Comparison of ENCODE assay signal across 8 mouse cellular contexts in genomic region chr7:127935028-127935722, GRCm38 (mm10). TPM values are rescaled to one million over a fixed set of nuclear protein-coding genes. Genes with fewer than 3 reads are reported as not detected.
DNase-seq lines count a peak whose midpoint lies in the region; ATAC-seq and TF ChIP-seq lines count a peak whose summit lies in the region.

No protein-coding gene starts in this region.

- H3K79me2 ChIP-seq in heart, adult 2 months (replicated peaks; ENCODE audit: control insufficient read depth, insufficient read depth, low read length) = no peaks in the 10 kb centered on the region

- H3K36me3 ChIP-seq in embryonic facial prominence, embryonic 13.5 days = no peaks in the 10 kb centered on the region
- H3K36me3 ChIP-seq in heart, adult 2 months (ENCODE audit: control insufficient read depth, insufficient read depth, low read length) = no peaks in the 10 kb centered on the region
- H3K36me3 ChIP-seq in kidney, adult 2 months (ENCODE audit: control insufficient read depth, insufficient read depth, low read length) = no peaks in the 10 kb centered on the region
- no peaks in the 10 kb centered on the region for H3K36me3 ChIP-seq in limb, embryonic 12.5 days
- no peaks in the 10 kb centered on the region for H3K36me3 ChIP-seq in midbrain, embryonic 14.5 days (ENCODE audit: control insufficient read depth, insufficient read depth, low read length)

- H3K27ac ChIP-seq in embryonic facial prominence, embryonic 13.5 days = peak overlapping the region; percentile 83
- H3K27ac ChIP-seq in heart, adult 2 months = peak overlapping the region; percentile 77
- H3K27ac ChIP-seq in kidney, adult 2 months (ENCODE audit: insufficient read depth, low read depth, low read length) = 0 out of 2 replicates have a peak overlapping the region, but pooled peaks have one; percentile 6
- H3K27ac ChIP-seq in limb, embryonic 12.5 days = peak overlapping the region; percentile 51; the same call in 1 of the 2 replicates
- H3K27ac ChIP-seq in midbrain, embryonic 14.5 days (replicated peaks; ENCODE audit: low read depth, low read length) = peak overlapping the region; percentile 79

- no peak; the same call in 1 of the 2 replicates for TF ChIP-seq CTCF in heart, adult 2 months (IDR thresholded peaks at IDR 0.05)
- peak; percentile 89 for TF ChIP-seq CTCF in kidney, adult 2 months (conservative IDR thresholded peaks at IDR 0.05; ENCODE audit: insufficient read depth, insufficient read length, low read depth, low read length)

- TF ChIP-seq EP300 in heart, adult 2 months (IDR thresholded peaks at IDR 0.05; ENCODE audit: insufficient read depth, low read depth, low read length) = no peak; the same call in 1 of the 2 replicates

- 6% methylated on average over 32 of the region's 32 CpGs for WGBS in embryonic facial prominence, embryonic 13.5 days
- 6% methylated on average over 32 of the region's 32 CpGs for WGBS in heart, adult 2 months
- WGBS in kidney, adult 2 months = 6% methylated on average over 32 of the region's 32 CpGs
- WGBS in limb, embryonic 12.5 days = 7% methylated on average over 31 of the region's 32 CpGs
- 7% methylated on average over 32 of the region's 32 CpGs for WGBS in midbrain, embryonic 14.5 days

- peak overlapping the region; percentile 76 for H3K4me3 ChIP-seq in embryonic facial prominence, embryonic 13.5 days
- H3K4me3 ChIP-seq in heart, adult 2 months = peak overlapping the region; percentile 85
- peak overlapping the region; percentile 75 for H3K4me3 ChIP-seq in kidney, adult 2 months (ENCODE audit: insufficient read depth, low read depth, low read length)
- H3K4me3 ChIP-seq in limb, embryonic 12.5 days (replicated peaks) = peak overlapping the region; percentile 66
- peak overlapping the region; percentile 69 for H3K4me3 ChIP-seq in midbrain, embryonic 14.5 days (replicated peaks; ENCODE audit: low read depth, low read length)

- peak; percentile 97 for DNase-seq in 416B (ENCODE audit: low read depth)
- DNase-seq in adrenal gland, postnatal 4 days (ENCODE audit: low spot score in 2 of 2) = peak; percentile 88 to 94
- peak; percentile 97 for DNase-seq in heart, adult 2 months
- DNase-seq in kidney, adult 2 months = peak; percentile 98
- peak; percentile 97 for DNase-seq in midbrain, embryonic 14.5 days
- peak; percentile 90 for DNase-seq in spleen, adult 12 weeks (ENCODE audit: low spot score)

- H3K9ac ChIP-seq in embryonic facial prominence, embryonic 13.5 days = peak overlapping the region; percentile 85
- H3K9ac ChIP-seq in heart, adult 2 months (ENCODE audit: low read depth, low read length) = peak overlapping the region; percentile 92
- H3K9ac ChIP-seq in limb, embryonic 12.5 days (replicated peaks) = peak overlapping the region; percentile 81
- H3K9ac ChIP-seq in midbrain, embryonic 14.5 days (replicated peaks; ENCODE audit: low read length) = peak overlapping the region; percentile 77

- H3K9me3 ChIP-seq in embryonic facial prominence, embryonic 13.5 days = no peaks in the 10 kb centered on the region
- no peaks in the 10 kb centered on the region for H3K9me3 ChIP-seq in limb, embryonic 12.5 days
- no peaks in the 10 kb centered on the region for H3K9me3 ChIP-seq in midbrain, embryonic 14.5 days (ENCODE audit: control insufficient read depth, low read length)

- H3K27me3 ChIP-seq in embryonic facial prominence, embryonic 13.5 days = peaks cover 10% of the 10 kb centered on the region
- H3K27me3 ChIP-seq in heart, adult 2 months (ENCODE audit: control insufficient read depth, insufficient read depth, low read length) = no peaks in the 10 kb centered on the region
- no peaks in the 10 kb centered on the region for H3K27me3 ChIP-seq in kidney, adult 2 months (replicated peaks; ENCODE audit: control insufficient read depth, insufficient read depth, low read length)
- H3K27me3 ChIP-seq in limb, embryonic 12.5 days = peaks cover 11% of the 10 kb centered on the region
- no peaks in the 10 kb centered on the region for H3K27me3 ChIP-seq in midbrain, embryonic 14.5 days (ENCODE audit: control insufficient read depth, insufficient read depth, low read length)

- intact Hi-C loops in heart, adult 2 months (cut with DNase I) = loop anchor here (1.0 to 2.0 kb wide), 2 partner anchors 31 to 134 kb away; partner anchors contain the start of gene Hsd3b7

- H3K4me2 ChIP-seq in embryonic facial prominence, embryonic 13.5 days = peak overlapping the region; percentile 89
- peak overlapping the region; percentile 90 for H3K4me2 ChIP-seq in limb, embryonic 12.5 days
- peak overlapping the region; percentile 92 for H3K4me2 ChIP-seq in midbrain, embryonic 14.5 days (ENCODE audit: low read length)

- peak; percentile 85 for TF ChIP-seq POLR2A in heart, adult 2 months (IDR thresholded peaks at IDR 0.05; ENCODE audit: insufficient read depth, low read depth, low read length)
- TF ChIP-seq POLR2A in kidney, adult 2 months (IDR thresholded peaks at IDR 0.05; ENCODE audit: low read depth, low read length) = peak; percentile 20

- ATAC-seq in embryonic facial prominence, embryonic 13.5 days (ENCODE audit: insufficient number of reproducible peaks, insufficient read depth, low FRiP score, low TSS enrichment, low read depth) = peak; percentile 88
- peak; percentile 90 for ATAC-seq in limb, embryonic 12.5 days (ENCODE audit: insufficient number of reproducible peaks, insufficient read depth, low FRiP score, low TSS enrichment, low read depth)
- peak; percentile 95 for ATAC-seq in midbrain, embryonic 14.5 days (ENCODE audit: low FRiP score, low TSS enrichment)

- peaks cover 28% of the 10 kb centered on the region for H3K4me1 ChIP-seq in embryonic facial prominence, embryonic 13.5 days
- no peaks in the 10 kb centered on the region; the same call in 1 of the 2 replicates for H3K4me1 ChIP-seq in heart, adult 2 months (ENCODE audit: control insufficient read depth, insufficient read depth, low read length)
- peaks cover 41% of the 10 kb centered on the region for H3K4me1 ChIP-seq in kidney, adult 2 months (ENCODE audit: control insufficient read depth, insufficient read depth, low read length)
- peaks cover 22% of the 10 kb centered on the region for H3K4me1 ChIP-seq in limb, embryonic 12.5 days (replicated peaks)
- 0 out of 2 replicates have a peak, but pooled peaks cover 8% of the 10 kb centered on the region for H3K4me1 ChIP-seq in midbrain, embryonic 14.5 days (ENCODE audit: control insufficient read depth, insufficient read depth, low read length)

RNA-seq across cellular contexts. Expression of gene Prss8, which starts 5.3 kb away (rescaled TPM):
- total RNA-seq in adrenal gland, postnatal 4 days (2021) = 10 to 100 TPM in 1 of 2 experiments, 1 to 10 TPM in 1; 1.2 to 13.9 TPM
- polyA plus RNA-seq in embryonic facial prominence, embryonic 13.5 days (2015; fragmentation: Nextera tagmentation; extraction: Ambion mirVana) = 8.7 and 14.0 TPM in 2 replicates
- total RNA-seq in heart, adult 2 months (2021) = not detected
- polyA plus RNA-seq in heart, adult 2 months (2012; rRNA removed) = 1.1 TPM in 1 of 2 replicates, not detected in the other
- 745 and 858 TPM in 2 replicates for polyA plus RNA-seq in kidney, adult 2 months (2012; rRNA removed)
- polyA plus RNA-seq in limb, embryonic 12.5 days (2016; fragmentation: Nextera tagmentation; extraction: Ambion mirVana) = 5.0 TPM in 2 replicates
- 0.28 TPM in 1 of 2 replicates, not detected in the other for polyA plus RNA-seq in midbrain, embryonic 14.5 days (2014; fragmentation: Nextera tagmentation; extraction: Ambion mirVana)

RNA-seq across cellular contexts. Expression of gene Prss36, which starts 11.3 kb away (rescaled TPM):
- 1 to 10 TPM; 6.4 to 8.1 TPM for total RNA-seq in adrenal gland, postnatal 4 days (2021)
- 10.5 and 10.6 TPM in 2 replicates for polyA plus RNA-seq in embryonic facial prominence, embryonic 13.5 days (2015; fragmentation: Nextera tagmentation; extraction: Ambion mirVana)
- 1 to 10 TPM; 6.0 to 9.7 TPM for total RNA-seq in heart, adult 2 months (2021)
- 21.4 and 23.1 TPM in 2 replicates for polyA plus RNA-seq in heart, adult 2 months (2012; rRNA removed)
- 21.9 and 28.4 TPM in 2 replicates for polyA plus RNA-seq in kidney, adult 2 months (2012; rRNA removed)
- polyA plus RNA-seq in limb, embryonic 12.5 days (2016; fragmentation: Nextera tagmentation; extraction: Ambion mirVana) = 9.6 and 10.7 TPM in 2 replicates
- 10.4 and 12.0 TPM in 2 replicates for polyA plus RNA-seq in midbrain, embryonic 14.5 days (2014; fragmentation: Nextera tagmentation; extraction: Ambion mirVana)

RNA-seq across cellular contexts. Expression of gene Kat8, which starts 22.9 kb away (rescaled TPM):
- total RNA-seq in adrenal gland, postnatal 4 days (2021) = 10 to 100 TPM; 27.5 to 30.8 TPM
- polyA plus RNA-seq in embryonic facial prominence, embryonic 13.5 days (2015; fragmentation: Nextera tagmentation; extraction: Ambion mirVana) = 45.6 and 52.3 TPM in 2 replicates
- 10 to 100 TPM; 13.8 to 14.6 TPM for total RNA-seq in heart, adult 2 months (2021)
- polyA plus RNA-seq in heart, adult 2 months (2012; rRNA removed) = 10.1 and 16.9 TPM in 2 replicates
- 11.8 and 12.2 TPM in 2 replicates for polyA plus RNA-seq in kidney, adult 2 months (2012; rRNA removed)
- polyA plus RNA-seq in limb, embryonic 12.5 days (2016; fragmentation: Nextera tagmentation; extraction: Ambion mirVana) = 50.9 and 51.3 TPM in 2 replicates
- polyA plus RNA-seq in midbrain, embryonic 14.5 days (2014; fragmentation: Nextera tagmentation; extraction: Ambion mirVana) = 44.1 and 51.2 TPM in 2 replicates

RNA-seq across cellular contexts. Expression of gene Bckdk, which starts 31.3 kb away (rescaled TPM):
- total RNA-seq in adrenal gland, postnatal 4 days (2021) = 100 to 1,000 TPM; 105 to 112 TPM
- 83.2 and 96.8 TPM in 2 replicates for polyA plus RNA-seq in embryonic facial prominence, embryonic 13.5 days (2015; fragmentation: Nextera tagmentation; extraction: Ambion mirVana)
- 100 to 1,000 TPM; 104 to 131 TPM for total RNA-seq in heart, adult 2 months (2021)
- 165 and 210 TPM in 2 replicates for polyA plus RNA-seq in heart, adult 2 months (2012; rRNA removed)
- 148 and 163 TPM in 2 replicates for polyA plus RNA-seq in kidney, adult 2 months (2012; rRNA removed)
- polyA plus RNA-seq in limb, embryonic 12.5 days (2016; fragmentation: Nextera tagmentation; extraction: Ambion mirVana) = 83.0 and 90.1 TPM in 2 replicates
- 66.1 and 77.3 TPM in 2 replicates for polyA plus RNA-seq in midbrain, embryonic 14.5 days (2014; fragmentation: Nextera tagmentation; extraction: Ambion mirVana)

RNA-seq across cellular contexts. Expression of gene Fus, which starts 32.1 kb away (rescaled TPM):
- 100 to 1,000 TPM; 555 to 559 TPM for total RNA-seq in adrenal gland, postnatal 4 days (2021)
- polyA plus RNA-seq in embryonic facial prominence, embryonic 13.5 days (2015; fragmentation: Nextera tagmentation; extraction: Ambion mirVana) = 540 and 577 TPM in 2 replicates
- total RNA-seq in heart, adult 2 months (2021) = 100 to 1,000 TPM; 151 to 181 TPM
- 222 and 261 TPM in 2 replicates for polyA plus RNA-seq in heart, adult 2 months (2012; rRNA removed)
- polyA plus RNA-seq in kidney, adult 2 months (2012; rRNA removed) = 183 and 196 TPM in 2 replicates
- polyA plus RNA-seq in limb, embryonic 12.5 days (2016; fragmentation: Nextera tagmentation; extraction: Ambion mirVana) = 597 and 605 TPM in 2 replicates
- 47.9 and 66.9 TPM in 2 replicates for polyA plus RNA-seq in midbrain, embryonic 14.5 days (2014; fragmentation: Nextera tagmentation; extraction: Ambion mirVana)

Comparison
In these comparisons a context has a peak if more than half of its experiments do, and no peak if none do; other contexts are left out.
1. Peak in every context shown above with its lines: DNase-seq, ATAC-seq, H3K4me3 ChIP-seq and H3K27ac ChIP-seq.
2. H3K27ac ChIP-seq: peak in every context shown above with its lines; median percentile 83 in embryonic facial prominence, embryonic 13.5 days; 79 in midbrain, embryonic 14.5 days; 77 in heart, adult 2 months; 51 in limb, embryonic 12.5 days; 6 in kidney, adult 2 months.
3. RNA of gene Prss8, which starts 5.3 kb away (polyA plus RNA-seq): 745 to 858 TPM in kidney, adult 2 months; 8.7 to 14.0 TPM in embryonic facial prominence, embryonic 13.5 days, 5.0 TPM in limb, embryonic 12.5 days, 1.1 TPM in heart, adult 2 months and 0.28 TPM in midbrain, embryonic 14.5 days; every median in the first group is over 10 times any median in the second.